Mouse (Mus musculus): ENCODE data around the gene Pdia2. TPM values are rescaled to one million over a fixed set of nuclear protein-coding genes. Genes with fewer than 3 reads are reported as not detected.

Pdia2 gene
- 1 to 10 TPM in 1 of 2 experiments, under 1 TPM in 1; 0.72 to 1.3 TPM for total RNA-seq (2021)
- long read RNA-seq, experiment 1, partial matches to known transcripts, result 0 of 2 reads
- long read RNA-seq, experiment 1, other reads (novel, unspliced or antisense), result 0 of 2 reads
- long read RNA-seq, experiment 2, transcript Pdia2-201 (11 exons, 1,721 nt), result major isoform, 21 of 32 reads
- long read RNA-seq, experiment 2, partial matches to known transcripts, result 7 of 32 reads
- long read RNA-seq, experiment 2, other reads (novel, unspliced or antisense), result 4 of 32 reads

DNA sequence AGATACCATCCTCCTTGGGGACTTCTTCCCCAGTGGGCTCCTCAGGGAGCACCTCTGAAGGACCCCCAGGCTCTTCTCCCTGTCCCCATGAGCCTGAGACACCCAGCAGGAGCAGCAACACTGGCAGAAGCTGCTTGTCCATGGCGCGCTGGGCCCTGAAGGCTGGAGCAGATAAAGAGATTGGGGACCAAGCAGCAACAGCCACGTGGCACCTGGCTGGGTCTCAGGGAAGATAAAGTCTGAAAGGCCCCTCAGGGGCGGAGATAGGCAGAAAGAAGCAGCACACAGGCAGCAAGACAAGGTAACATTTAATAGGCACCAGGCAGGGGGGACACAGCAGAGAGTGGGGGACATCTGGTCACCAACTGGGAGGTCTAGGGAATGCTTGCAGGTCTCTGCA is at the start of gene Pdia2:
Pdia2 (minus strand) TSS at position 196 of the 400 bp plus-strand sequence.
- no peak for DNase-seq

DNA sequence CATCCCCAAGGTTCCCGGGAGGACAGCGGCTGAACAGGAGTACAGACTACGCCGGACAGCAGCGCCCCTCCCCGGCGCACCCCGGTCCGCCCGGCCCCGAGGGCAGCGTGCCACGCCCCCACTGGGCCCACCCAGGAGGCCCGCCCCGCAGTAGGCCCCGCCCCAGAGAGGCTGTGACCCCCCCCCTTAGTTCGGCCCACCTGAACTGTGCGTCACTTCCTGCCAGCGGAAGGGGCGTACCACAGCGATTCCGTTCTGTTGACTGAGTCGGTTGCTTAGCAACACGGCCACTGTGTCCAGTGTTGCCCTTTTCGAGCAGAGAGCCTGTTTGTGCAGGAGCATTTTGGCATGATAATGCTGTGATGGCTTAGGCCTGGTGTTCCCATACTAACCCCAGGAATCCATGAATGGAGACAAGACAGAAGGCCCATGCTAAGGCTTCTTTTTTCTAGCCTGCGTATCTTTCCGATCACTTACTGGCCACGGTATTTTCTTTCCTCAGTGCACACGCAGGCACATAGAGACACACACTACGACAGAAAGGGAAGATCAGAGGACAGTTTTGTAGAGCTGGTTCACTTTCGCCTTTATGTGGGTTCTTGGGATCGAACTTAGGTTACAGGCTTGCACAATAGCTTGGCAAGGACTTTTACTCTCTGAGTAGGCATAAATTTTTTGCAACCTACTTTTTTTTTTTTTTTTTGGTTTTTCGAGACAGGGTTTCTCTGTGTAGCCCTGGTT is 45.4 kb upstream of the Pdia2 start, which contains the start of gene Fam234a:
Fam234a (minus strand) TSS at position 142 of the 741 bp plus-strand sequence.
- peak; percentile 96 to 98 for DNase-seq

DNA sequence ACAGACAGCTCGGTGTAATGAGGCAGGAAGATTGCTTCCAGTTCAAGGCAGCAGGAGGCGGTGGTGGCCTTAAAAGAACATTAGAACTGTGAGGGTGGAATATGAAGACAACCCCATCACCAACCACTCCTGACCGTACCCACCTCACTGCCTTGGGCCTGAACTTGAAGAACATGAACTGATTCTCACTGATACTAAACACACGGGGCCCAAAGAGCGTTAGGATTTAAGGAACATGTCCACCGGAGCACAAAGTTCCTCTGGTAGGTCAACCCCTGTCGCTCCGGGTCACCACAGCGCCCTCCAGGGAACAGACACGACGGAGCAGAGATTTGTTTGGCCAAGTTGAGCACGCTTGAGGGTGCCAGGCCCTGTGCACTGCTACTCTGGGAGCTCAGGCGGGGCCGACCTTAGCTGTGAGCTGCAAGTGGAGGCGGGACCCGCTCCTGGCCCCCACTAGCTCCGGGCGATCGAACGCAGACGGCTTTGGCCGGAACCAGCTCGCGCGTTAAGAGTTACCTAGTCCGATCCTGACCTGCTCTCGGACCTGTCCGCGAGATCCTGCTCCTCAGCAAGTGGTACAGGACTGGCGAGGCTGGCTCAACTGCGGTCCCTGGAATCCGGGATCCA is 44.7 kb upstream of the Pdia2 start:
- DNase-seq, result peak; percentile 78 to 82

DNA sequence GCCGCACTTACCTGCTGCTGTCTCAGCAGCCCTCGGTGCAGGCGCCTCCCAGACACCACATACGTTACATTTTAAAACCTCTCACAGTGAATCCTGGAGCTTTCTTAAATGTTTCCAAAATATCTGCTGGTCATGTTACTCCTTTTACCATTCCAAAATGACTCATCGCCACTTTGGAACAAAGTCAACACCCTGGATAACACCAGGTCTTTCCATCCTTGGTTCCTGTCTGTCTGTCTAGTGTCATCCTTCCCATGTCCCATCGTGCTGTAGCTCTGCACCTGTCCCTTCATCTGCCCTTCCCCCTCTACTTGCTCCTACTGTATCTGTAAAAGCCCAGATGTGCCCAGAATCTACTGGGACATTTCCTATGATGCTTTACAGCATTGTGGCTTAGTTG is 42.1 kb upstream of the Pdia2 start:
- peak in 1 of 2 experiments; percentile 29 for DNase-seq

DNA sequence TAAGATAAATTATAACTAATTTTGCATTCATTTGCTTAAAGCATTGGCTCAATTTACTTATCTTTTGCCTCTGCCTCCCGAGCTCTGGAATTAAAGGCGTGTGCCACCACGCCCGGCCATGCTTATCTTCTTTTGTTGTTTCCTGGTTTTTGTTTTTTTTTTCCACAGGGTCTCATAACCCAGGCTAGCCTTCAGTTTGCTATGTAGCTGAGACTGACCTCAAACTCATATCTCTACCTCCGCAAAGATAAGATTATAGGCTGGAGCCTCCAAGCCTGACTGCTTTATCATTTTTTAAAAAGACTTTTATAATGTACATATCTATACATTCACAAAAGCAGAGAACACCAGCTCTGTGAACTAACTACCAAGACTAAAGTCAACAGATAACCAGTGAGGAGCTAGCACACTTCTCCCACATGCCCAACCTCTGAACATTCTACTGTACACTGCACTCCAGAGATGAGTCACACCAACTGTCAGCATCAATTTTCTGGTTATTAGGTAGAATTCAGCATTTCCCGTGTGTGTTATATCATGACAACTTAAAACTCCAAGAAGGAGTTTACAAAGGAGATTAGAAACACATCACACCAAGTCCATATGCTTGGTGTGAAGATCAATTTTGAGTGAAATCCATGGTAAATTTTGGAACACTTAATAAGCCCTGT is 41.4 kb upstream of the Pdia2 start:
- no peak for DNase-seq

DNA sequence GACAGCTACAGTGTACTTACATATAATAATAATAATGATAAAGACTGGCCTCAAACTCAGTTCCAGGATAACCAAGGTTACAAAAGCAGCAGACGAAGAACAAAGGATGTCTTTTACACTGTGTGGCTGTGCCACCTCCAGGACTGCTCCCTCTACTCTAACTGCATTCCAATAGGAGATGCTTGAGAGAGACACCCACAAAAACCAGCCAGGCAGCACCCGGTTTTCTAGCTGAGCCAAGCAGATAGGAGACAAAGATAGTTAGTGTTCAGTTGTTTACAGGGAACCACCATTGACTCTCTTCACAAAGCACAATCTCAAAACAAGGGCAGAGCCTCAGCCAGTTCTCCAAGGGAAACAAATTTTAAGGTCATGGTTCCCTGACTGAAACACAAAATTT is 40.7 kb upstream of the Pdia2 start:
- no peak for DNase-seq

DNA sequence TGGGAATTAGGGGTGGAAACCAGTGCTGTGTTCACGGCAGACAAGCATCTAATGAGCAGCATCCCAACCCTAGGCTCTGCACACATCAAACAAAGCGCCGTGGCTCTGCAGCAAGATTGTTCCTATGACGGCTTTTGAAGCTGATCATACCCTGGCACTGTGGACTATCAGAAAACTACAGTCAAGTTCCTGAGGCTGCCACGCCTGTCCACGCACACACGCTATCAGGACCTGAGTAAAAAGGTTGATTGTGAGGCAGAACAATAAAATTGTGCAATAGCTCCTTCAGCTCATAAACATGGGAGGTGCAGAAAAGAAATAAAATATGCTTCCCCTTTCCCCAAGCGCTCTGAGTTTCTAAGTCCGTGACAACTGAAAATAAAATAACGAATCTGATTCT is 38.8 kb upstream of the Pdia2 start:
- no peak for DNase-seq

DNA sequence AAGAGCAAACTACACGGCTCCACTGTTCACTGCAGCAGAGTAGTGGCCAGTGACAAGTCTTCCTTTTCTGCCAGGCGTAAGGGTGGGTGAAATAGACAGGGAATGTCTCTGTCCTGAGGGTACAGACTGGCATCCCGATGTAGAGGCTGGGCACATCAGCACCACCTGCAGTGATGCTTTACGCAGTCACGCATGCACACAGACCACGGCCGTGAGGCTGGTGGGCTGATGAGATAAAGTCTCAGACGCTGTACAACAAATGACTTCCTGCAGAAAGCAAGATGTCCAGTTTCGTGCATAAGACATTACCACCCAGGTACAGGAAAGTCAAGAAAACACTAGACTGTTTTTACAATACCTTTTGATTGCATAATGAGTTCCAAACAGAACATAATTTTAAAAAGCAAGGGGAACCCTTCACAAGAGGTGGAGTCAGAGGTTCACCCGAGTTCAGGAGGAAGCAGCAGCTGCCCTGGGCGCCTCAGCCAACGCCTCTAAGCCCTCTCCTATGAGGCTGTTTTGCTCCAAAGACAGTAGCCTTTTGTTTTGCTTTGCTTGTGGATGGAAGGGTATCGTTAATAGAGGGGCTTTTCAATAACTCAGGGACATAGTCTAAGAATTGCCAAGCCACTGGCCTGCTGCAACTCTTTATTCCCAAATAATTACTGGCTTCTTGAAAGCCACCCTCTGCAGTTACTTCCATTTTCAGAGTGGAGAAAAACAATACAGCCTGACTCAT is 36.4 kb upstream of the Pdia2 start:
- no peak for DNase-seq

DNA sequence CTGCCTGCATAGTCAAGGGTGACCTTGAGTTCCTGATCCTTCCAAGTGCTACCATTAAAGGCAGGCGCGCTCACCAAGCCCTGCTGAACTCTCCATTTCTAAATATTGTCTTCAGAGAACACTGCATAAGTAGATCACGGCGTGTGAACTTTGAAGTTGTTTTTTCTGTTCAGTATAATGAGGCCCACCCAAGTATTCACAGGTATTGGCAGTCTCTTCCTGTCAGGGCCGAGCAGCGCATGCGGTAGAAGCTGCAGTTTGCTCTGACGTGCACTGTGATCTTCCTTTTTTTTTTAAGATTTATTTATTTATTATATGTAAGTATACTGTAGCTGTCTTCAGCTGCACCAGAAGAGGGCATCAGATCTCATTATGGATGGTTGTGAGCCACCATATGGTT is 35.5 kb upstream of the Pdia2 start:
- DNase-seq, result no peak

DNA sequence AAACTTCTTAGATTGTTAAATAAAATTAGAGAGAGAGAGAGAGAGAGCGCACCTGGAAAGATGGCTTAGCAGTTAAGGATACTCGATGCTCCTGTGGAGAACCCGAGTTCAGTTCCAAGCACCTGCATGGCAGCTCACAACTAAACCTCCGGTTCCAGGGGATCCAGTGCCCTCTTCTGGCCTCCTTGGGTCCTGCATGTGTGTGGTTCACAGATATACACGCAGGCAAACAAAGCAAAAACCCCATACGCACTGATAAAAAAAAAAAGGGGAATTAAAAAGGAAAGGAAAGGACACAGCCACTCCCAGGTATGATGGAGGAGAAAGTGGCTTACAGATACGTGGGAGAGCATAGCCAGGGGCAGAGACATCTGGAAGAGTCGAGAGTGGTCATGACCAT is 34.0 kb upstream of the Pdia2 start:
- no peak for DNase-seq

DNA sequence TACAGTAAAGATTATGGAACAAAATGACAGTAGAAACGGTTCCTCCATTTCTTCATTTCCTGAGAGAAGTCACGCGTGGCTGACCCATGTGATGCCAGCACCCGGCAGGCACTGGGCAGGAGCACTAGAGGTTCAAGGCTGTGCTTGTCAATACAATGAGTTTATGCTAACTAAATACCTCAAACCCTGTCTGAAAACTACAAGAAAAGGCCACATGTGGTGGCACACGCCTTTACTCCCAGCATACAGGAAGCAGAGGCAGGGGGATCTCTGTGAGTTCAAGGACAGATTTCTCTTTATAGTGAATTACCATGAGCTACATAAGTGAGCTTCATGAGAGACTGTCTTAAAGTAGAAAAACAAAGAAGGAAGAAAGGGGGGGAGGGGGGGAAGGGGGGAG is 32.3 kb upstream of the Pdia2 start:
- no peak for DNase-seq

DNA sequence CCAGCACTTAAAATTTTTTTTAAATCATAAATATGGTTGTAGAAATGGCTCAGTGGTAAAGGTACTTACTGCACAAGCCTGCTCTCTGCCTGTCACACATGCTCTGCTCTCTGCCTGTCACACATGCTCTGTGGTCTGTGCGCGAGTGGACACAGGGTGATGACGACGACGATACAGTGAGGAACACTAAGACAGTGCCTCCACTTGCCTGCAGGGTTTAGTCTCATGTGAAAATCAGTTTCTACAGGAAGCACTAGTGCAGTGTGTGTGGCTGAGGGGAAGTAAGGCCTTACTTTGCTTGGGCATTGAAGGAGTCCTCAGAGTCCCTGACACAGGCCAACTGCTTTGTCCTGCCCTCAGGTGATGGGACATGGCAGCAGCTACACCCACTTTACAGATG is 30.9 kb upstream of the Pdia2 start:
- no peak for DNase-seq

DNA sequence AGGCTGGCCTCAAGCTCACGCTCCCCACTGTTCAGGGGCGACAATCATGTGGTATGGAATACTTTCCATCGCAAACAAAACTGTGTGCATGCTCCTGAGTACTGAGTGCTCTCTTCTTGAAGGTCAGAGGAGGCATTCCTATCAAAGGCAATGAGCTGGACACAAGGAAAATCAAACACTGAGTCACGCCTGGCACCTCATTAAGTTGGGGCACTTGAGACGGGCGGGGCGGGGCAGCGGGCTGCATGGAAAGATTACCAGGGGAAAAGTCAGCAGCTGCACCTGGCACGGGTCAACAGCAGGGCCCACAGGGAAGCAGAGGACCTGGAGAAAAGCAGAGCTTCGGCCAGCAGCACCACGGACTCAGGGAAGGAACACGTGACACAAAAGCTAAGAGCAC is 26.3 kb upstream of the Pdia2 start:
- peak in 1 of 2 experiments; percentile 44 for DNase-seq

DNA sequence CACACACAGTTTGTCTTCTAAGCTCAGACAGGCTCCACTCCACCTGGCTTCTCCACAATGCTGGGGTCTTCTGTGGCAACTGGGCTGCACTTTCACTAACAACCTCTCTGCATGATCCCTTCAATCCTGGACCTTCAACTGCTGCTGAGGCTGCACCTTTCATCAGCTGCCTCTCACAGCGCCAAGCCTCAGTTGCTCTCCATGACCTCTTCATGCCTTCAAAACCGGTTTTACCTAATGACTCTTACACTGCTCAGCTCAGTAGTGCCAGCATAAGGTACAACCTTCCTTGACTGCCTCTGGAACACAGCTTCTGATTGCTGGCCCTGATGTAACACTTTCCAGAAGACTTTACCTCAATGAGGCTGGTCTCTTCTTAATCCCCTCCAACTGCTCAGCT is 22.6 kb upstream of the Pdia2 start:
- DNase-seq, result no peak

DNA sequence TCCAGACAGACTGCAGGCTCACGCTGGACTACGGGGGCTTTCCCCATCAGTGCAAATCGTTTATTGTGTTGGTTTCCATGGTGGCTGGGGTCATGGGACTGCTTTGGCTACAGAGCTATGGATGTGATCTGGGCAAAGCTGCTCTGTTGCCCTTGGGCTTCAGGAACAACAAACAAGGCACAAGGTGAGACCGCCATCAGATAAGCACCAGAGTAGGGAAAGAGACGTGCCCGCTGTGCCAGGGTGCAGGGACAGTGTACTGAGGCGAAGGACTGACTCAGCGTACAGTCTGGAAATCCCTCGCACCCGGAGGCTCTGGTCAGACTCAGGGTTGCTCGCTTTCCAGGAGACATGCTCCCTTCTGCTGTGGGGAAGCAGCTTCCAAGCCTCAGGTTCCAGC is 13.8 kb upstream of the Pdia2 start:
- no peak for DNase-seq

DNA sequence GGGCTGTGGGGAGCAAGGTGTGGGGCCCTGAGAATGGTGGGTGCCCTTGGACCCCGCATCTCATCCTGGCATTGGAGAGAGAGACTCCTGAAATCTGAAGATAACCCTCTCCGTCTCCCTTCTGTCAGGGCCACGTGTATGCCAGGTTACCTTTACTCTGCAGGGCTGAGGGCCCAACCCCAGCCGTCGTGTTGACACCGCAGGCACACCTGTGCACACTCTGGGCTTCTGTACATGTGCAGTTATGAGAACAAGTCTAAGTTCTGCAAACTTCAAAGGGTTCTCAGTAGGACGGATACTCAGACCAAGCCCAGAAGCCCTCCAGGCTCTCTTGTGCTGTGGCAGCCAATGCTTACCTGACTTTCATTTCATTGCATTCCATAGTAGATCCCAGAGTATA is 13.4 kb upstream of the Pdia2 start:
- no peak for DNase-seq

DNA sequence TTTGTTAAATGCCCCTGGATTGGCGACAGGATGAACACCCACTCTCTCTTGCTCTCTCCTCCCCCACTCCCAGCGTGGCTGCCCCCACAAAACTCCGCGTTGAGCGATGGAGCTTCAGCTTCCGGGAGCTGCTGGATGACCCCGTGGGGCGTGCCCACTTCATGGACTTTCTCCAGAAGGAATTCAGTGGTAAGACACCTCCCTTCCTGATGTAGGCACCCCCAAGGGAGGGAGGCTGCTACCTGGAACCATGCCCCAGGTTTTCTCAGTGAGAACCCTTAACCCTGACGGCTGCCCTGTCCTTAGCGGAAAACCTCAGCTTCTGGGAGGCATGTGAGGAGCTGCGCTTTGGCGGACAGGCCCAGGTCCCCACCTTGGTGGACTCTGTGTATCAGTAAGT is 8.8 kb upstream of the Pdia2 start, which contains the start of gene Arhgdig:
Arhgdig (minus strand) TSS at position 101 of the 400 bp plus-strand sequence.
- DNase-seq, result no peak

DNA sequence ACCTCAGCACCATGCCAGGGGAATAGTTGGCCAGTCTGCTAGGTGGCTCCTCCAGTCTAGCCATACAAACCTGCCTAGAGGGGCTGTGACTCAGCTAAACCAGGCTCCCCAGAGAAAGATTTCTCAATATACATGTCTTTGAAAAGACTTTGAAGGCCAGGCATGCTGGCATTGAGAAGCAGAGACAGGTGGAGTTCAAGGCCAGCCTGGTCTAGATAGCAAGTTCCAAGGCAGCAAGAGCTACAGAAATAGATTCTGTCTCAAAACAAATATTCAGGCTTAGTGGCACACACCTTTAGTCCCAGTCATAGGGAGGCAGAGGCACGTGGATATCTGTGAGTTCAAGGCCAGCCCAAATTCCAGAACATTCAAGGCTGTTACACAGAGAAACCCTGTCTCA is 7.5 kb upstream of the Pdia2 start:
- peak; percentile 59 to 67 for DNase-seq

DNA sequence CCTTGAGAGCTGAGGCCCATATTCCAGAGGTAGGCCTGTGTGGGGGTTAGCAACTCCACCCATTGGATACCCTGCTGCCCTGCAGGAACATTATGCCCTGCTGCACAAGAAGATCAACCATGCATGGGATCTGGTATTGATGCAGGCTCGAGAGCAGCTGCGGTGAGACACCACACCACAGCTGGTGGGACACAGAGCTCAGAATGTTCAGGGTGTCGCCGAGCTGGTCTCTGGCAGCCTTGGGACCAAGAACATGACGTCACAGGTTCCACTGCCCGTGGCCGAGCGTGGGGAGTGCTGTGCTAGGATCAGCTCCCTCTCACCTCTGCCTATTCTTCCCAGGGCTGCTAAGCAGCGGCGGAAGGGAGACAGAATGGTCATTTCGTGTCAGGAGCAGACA is 5.9 kb upstream of the Pdia2 start:
- DNase-seq, result no peak

DNA sequence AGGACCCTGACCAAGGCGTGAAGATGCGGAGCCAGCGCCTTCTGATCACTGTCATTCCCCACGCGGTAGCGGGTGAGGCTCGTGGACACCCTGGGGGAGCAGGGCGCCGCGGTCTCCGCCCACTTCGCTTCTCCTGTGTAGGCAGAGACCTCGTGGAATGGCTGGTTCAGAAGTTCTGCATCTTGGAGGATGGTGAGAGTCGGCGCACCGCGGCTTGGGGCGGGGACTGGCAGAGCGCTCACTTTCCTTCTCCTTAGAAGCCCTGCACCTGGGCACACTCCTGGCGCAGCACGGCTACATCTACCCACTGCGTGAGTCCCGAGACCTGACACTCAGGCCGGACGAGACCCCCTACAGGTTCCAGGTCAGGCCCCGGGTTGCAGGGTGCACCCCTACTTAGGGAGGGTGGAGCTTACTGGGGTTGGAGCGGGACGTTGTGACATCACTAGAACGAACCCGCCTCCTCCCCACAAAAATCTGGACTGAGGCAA is 4.5 kb upstream of the Pdia2 start:
- DNase-seq, result peak; percentile 72 to 79

DNA sequence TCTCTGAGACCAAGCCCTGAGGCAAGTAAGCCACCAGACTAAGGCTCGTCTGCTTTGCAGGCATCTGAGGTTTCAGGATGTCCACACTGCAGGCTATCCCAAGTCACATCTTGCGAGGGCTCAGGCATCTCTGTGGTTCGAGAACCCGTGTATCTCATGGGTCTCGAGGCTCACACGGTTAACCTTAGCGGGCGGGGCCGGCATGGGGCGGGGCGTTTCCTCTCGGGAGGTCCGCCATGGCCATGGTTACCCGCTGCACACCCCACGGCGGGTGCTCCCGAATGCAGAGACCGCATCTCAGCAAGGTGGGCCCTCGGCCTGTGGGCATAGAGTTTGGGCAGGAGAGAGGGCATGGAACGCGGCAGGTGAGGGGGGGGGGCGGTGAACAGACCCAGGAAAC is 3.9 kb upstream of the Pdia2 start, which contains the start of gene Rgs11:
Rgs11 (plus strand) TSS at position 215 of the 400 bp plus-strand sequence.
- peak; percentile 78 to 87 for DNase-seq

DNA sequence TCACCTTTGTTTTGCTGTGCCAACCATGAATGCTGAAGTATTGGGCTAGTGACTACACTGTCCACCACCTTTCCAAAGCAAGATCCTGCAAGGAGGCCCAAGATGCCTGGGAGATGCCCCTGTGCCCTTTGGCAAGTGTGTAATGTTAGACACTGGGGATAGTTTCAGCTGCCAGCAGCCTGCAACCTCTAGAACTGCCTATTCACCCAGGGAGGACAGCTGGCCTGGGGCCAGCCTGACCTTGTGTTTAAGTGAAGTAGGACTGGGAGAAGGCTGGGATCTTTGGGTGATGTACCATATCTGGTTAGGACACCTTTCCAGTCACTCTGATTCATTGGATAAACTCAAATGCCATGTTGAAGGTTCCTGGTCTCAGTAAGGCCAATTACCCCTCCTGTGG is 3.1 kb upstream of the Pdia2 start:
- DNase-seq, result peak; percentile 67 to 68
